Mouse (Mus musculus) natural killer cell, adult 2 months (primary cell): ENCODE results near the gene Wrap73.

Experiments
- DNase-seq, 2 experiments: peaks; one replicate each; pipeline ENCODE4 v3.0.0; 2022; ENCODE audit warnings: low spot score in 2 of 2

Gene Wrap73

DNA sequence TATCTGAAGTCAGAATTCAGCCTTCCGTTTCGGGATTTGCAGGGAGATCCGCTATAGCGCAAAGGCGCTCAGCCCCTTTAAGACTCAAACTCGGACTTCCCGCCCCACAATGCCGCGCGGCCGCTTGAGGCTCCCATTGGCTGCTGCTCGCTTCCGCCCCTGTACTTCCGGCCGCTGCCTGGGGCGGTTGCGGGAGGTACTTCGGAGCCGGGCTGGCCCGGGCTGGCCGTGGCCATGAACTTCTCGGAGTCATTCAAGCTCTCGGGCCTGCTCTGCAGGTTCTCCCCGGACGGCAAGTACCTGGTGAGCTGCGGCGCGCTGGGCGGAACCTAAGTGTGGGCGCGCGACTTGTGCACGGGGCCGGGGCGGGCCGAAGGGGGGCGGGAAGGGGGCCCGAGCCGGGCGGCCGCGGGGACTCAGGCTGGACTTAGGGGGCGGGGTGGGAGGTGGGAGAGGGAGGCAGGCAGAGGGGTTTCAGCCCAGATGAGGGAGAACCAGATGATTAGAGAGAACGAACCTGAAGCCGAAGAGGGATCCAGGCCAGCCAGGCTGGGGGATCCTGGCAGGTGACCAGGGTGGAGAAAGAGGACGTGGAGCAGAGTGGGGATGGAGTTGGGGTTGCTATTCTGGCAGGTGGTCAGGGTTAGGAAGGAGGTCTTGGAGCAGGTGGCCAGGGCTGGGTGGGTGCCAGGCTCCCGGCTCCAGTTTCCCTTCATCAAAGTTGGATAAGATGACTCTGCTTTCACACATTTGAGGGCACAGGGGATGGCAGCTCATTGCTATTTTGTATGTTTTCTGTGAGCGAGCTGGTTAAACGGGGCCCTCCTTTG is at the start of gene Wrap73:
TSS of gene Wrap73 (plus strand) at position 162 of the 830 bp plus-strand sequence.
- peak; percentile 75 to 78 for DNase-seq

DNA sequence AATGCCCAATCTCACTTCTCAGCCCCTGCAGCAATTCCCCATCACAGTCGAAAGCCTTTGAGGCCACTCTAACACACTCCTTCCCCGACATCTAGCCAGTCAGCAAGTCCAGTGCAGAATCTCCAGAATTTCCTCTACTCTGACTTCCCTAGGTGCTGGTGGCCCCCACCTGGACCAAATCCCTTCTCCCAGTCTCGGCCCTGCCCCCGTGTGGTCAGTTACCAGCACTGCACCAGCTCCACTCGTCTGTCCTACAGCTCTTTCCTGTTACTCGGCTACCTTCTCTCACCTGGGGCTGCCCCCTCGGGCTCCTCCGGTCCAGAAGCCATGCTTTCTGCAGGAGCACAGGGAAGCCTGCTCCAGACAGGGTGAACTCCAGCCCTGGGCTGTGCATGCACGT is 49.0 kb upstream of the Wrap73 start:
- peak in 1 of 2 experiments; percentile 6 for DNase-seq

GRCm38 (mm10) chr4:154096111-154096510 is 46.1 kb upstream of the Wrap73 start:
- no peak for DNase-seq

DNA sequence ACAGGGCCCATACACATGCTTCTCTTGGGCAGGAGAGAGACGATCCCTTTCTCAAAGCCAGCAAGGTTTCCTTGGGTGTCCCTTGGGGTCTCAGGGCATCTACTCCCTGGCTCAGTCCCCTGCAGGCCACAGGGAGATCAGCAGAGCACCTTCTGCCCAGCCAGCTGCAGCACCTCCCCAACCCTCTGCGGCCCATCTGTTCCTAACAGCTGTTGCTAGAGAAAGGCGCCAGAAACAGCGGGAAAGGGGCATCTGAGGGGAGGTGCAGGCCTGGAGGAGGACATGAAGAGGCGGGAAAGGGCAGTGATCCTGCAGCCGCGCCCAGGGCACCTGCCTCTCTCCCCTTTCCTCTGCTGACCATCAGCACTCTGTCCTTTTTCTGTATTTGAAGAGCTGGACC is 42.8 kb upstream of the Wrap73 start:
- DNase-seq: no peak

DNA sequence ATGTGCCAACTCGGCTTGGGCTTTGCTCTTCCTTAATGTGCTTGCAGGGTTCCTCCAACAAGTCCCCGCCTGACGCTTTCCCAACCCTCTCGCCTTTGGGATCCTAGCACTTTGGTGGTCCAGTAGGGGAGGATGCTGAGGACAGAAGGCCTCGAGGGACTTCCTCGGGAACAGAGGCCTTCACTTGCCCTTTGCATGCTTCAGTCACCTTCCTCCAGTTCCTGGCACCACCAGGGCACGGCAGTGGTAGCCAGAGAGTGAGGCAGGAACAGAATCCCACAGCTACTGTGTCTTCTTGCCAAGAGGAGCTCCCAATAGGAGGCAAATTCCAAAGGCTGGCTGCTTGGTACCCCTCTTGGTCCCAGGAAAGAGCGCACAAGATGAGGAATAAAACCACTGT is 38.8 kb upstream of the Wrap73 start:
- no peak for DNase-seq

- DNase-seq: no peak
Measured at GRCm38 (mm10) chr4:154103912-154104311, 38.3 kb upstream of the Wrap73 start.

DNA sequence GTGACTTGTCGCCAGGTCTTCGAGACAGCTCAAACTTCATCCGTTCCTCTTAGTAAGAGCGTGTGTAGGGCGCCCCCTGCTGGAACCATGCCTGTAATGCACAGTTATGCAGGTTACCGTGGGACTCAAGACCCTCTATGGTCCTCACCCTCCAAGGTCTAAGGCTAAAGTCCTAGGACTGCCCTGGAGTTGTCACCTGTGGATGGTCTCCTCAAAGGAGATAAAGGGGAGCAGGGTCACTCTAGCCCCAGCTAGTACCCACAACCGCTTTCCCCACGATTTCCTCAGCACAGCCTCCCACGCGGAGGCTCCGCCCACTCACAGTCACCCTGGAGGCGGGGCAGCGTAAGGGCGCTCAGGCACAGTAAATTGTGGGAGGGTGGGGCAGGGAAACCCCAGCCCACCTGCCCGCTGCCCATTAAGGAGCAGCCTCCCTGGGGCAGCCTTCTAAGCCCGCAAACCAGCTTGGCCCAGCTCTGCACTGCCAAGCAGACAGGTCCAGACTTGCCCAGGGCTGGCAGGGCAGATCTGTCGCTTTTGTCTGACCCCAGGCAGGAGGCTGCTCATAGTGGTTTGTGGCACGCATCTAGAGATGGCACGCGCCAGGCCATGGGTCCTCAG is 36.7 kb upstream of the Wrap73 start:
- peak; percentile 23 to 49 for DNase-seq

DNA sequence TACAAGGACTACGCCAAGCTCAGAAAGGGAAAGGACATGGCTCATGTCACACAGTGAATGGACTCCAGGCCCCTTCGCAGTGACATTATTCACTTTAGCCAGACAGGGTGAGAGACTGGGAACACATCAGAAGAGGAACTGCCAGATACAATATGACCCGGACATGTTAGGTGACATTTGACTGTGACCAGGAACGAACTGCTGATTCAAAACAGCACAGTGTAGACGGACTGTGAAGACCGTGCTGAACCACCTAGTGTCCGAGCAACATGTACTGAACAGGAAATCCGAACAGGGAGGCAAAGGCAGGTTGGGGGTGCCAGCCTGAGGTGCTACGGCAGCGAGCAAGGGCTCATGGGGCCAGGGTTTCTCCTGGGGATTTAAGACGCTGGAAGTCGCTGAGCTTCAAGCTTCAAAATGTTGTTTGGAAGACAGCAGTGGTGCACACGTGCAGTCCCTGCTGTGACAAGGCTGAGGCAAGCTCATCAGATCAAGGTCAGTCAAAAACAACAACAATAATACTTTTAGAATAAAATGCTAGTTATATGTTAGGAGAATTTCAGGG is 35.6 kb upstream of the Wrap73 start:
- no peak for DNase-seq

DNA sequence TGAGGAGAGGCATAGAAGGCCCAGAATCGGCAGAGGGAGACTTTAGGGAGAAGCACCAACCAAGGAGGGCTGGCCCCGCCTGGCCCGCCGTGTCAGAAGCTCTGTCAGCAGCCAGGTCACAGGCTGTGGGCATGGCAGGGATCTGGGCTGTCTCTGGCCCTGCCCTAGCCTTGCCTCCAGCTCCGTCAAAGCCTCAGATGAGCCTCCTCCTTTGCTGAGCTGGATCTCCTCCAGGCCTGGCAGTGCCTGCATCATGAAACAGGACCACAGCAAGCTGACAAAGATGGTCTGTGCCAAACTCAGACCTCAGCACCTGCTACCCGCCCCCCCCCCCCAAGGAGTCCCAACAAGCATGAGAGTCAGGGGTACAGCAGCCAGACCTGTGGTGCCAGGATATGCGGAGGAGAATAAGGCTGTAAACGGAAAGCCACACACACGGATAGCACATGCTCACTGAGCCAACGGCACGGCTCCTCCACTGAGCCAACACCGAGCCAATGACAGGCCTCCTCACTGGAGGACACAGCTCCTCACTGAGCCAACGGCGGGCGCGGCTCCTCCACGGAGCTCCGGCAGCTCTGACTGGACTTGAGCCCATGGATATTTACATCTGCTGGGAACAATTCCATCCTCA is 32.8 kb upstream of the Wrap73 start:
- DNase-seq: no peak

DNA sequence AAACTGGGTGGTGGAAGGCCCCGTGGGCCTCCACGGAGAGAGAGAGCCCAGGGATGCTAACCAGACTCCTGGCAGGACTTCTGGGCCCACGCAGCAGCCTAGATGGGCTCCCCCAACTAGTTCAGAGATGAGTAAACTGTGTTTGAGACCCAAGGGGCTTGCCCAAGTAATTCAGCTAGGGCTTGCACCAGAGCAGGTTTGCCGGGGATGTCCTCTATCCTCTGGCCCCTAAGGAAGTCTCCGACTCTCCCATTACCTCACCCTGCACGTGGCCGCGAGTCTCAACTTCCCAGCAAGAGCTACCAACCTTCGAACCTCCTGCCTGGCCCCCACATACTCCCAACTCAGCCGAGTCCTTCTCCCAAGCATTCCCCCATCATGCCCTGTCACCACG is 32.3 kb upstream of the Wrap73 start:
- no peak for DNase-seq

DNA sequence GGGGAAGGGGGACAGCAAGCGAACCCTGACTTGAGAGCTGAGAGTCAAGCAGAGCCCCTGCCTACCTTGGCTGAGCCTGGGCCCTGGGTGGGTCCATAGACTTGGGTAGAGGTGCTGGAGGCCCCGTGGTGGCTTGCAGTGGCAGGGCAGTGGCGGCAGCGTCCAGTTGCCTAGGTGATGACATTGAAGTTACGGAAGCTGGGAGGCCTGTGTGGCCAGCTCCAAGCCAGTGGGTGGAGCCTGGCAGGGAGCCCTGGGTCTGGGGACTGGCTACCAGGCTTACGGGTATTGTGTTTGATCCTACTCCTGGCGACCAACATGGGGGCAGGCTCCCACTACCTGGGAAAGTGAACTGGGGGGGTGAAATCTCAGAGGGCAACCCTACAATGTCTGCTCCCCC is 25.8 kb upstream of the Wrap73 start:
- DNase-seq: no peak

DNA sequence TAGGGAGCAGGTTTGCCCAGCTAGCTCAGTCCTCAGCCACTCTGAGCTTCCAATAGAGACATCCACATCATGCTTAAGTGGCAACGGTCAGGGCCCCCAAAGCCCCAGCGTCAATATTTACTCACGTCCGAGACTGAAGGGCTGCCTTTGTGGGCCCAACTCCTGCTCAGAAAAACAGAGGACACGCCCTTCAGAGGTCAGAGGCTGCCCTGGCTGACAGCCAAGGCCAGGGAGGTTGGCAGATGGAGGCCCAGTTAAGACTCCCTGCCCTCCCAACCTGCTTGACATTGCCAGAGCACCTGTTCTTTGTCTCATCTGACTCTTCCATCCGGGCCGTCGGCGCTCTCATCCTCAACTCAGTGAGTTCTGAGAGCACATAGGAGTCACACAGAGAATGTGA is 23.4 kb upstream of the Wrap73 start:
- no peak for DNase-seq

GRCm38 (mm10) chr4:154119208-154119607 is 23.0 kb upstream of the Wrap73 start:
- DNase-seq: no peak

DNA sequence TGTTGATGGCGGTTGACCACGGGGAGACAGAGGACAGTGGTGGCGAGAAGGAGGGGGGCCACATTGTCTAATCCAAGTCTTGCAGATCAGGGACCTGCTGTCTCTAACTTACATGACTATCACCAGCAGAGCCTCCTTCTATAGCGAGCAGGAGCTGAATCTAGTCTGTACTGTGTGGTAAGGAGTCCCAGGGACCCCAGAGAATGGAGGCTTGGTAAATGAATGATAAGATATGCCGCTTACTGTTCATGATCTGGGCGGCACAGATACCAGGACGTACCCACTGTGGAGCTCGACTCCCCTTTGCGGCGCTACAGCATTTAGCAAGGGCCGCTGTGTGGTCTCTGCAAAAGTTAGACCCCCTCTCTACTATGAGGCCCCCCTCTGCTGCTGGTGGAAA is 20.4 kb upstream of the Wrap73 start:
- no peak for DNase-seq

DNA sequence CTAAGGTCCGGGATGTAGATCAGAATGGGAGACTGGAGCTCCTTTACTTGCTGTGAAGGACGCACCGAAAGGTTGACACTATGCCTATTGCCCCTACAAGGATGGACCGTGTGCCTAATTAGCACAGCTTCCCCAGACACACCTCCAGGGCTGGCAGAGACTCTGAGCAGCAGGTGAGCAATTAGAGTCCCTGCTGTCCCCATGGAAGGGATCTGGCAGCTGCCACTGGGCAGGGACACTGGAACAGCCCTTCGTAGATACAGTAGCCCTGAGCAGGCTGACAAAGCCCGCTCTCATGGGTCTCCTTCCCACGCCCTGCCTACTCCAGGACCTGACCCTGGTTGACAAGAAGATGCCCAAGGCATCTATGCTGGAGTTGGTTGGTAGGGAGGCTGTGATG is 19.8 kb upstream of the Wrap73 start:
- DNase-seq: no peak

- no peak for DNase-seq
Measured at GRCm38 (mm10) chr4:154123553-154123952, 18.6 kb upstream of the Wrap73 start.

DNA sequence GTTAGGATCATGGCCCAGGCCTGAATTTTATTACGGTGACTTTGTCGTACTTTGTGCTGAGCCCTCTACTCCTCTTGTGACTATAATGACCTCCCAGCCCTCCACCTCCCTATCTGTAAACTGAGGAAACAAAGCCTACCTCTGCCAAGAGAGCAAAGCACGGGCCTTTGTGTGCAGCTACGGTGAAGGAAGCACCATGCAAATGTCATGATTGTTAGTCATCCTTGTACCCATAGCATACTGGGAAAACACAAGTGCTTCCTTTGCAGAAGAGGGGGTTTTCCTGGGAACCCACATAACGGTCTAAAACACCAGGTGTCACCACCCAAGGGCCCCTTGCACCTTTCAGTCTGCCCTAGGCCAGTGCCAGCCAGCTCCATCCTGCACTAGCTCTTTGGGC is 17.0 kb upstream of the Wrap73 start:
- no peak for DNase-seq

DNA sequence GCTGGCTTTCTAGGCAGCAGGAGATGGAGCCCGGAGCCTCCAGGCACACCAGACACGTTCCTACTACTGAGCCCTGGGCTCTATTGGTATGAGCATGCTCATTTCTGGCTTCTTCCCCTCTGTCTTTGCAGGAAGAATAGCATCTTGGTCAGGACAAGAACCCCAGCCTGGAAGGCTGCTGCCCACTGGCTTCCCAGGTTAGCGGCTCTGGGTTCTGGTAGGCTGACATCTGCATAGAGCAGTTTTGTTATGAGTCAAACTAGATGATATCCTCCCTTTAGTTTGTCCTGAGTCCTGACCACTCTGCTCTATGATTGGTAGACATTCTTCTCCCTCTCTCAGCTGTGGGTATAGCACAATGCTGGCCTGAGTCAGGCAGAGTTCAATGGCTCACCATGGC is 14.9 kb upstream of the Wrap73 start:
- no peak for DNase-seq

- DNase-seq: no peak
Measured at GRCm38 (mm10) chr4:154129950-154130349, 12.2 kb upstream of the Wrap73 start.

DNA sequence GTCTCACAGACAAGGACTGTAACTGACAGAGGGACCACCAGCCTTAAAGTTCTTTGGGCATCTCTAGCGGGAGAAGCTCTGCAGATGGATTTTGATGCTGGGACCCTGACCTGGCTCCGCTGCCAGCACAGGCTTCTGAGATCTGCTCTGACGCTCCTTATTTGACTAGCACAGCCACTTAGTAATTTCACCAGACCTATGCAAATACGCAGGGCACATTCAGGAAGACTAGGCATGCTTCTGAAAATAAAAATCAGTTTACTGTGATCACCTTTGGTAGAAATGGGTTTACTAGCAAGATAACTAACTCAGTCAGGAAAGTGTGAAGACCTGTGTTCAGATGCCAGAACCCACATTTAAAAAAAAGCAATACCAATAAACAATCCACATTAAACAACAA is 10.3 kb upstream of the Wrap73 start:
- DNase-seq: no peak

GRCm38 (mm10) chr4:154134803-154135202 is 7.4 kb upstream of the Wrap73 start:
- no peak for DNase-seq

- DNase-seq: no peak
Measured at GRCm38 (mm10) chr4:154137139-154137538, 5.0 kb upstream of the Wrap73 start.
